Mouse (Mus musculus): ENCODE measurements around the gene Vmn1r188.
"Not testable (repeated sequence)": the region's sequence is repeated elsewhere in the genome, so short reads cannot be mapped to it uniquely, and the experiment has no call there.

Vmn1r188 gene

GRCm38 (mm10) chr13:22050591-22051522 is 33.4 kb upstream of the Vmn1r188 start:
- DNase-seq = peak; percentile 69

GRCm38 (mm10) chr13:22051523-22051859 is 32.7 kb upstream of the Vmn1r188 start:
- no peak for DNase-seq

- no peak for DNase-seq
These were observed 30.5 kb upstream of the Vmn1r188 start for GRCm38 (mm10) chr13:22053754-22054153.

GRCm38 (mm10) chr13:22061422-22061821 is 22.8 kb upstream of the Vmn1r188 start:
- no peak for DNase-seq

- DNase-seq = no peak
These were observed 20.8 kb upstream of the Vmn1r188 start for GRCm38 (mm10) chr13:22063468-22063867.

GRCm38 (mm10) chr13:22105724-22106123 is 21.5 kb downstream of the Vmn1r188 start, which contains the start of gene Vmn1r189:
Vmn1r189 (minus strand) TSS chr13:22105824.
- DNase-seq = not testable (repeated sequence)

DNA sequence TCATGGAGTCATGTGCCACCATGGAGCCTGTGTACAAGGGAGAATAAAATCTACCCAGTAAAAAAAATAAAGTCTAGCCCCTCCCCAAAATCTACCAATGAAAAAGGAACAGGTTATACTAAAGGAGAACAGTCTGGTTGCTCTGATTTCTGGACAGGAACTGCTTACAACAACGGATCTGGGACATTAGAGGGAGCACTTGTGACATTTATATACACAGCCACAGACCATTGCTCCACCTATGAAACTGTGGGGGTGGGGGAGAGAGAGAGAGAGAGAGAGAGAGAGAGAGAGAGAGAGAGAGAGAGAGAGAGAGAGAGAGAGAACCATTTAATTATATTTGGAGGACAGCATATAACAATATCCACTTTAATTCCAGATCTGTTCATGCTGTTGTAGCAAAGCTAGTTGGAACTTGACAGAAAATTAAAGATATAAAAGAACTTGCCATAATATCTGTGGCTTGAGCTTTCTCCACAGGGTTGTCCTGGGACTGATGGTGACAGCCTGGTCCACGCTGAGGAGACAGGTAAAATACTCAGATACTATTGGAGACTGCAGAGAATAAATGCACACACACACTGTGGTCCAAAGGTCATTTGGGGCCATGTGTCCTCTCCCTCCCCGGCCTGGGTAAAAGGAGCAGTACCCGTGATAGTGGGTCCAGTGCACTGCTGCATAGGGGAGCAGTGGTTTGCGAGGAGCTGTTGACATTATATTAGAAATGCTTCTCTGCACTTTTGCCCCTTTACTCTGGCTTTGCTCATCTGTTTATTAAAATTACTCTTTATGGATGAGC is 52.5 kb downstream of the Vmn1r188 start:
- not testable (repeated sequence) for DNase-seq

All from cerebellum, adult 11-12 months (tissue).